Mouse (Mus musculus) bone marrow macrophage, adult 2 months (primary cell): ENCODE results near the gene Fxyd5.

Experiments used
- CTCF ChIP-seq: IDR thresholded peaks from 2 replicates; pipeline ENCODE4 v1.5.1; 2012; ENCODE audit warnings: low read depth, mild to moderate bottlenecking, low read length, moderate library complexity
- POLR2A ChIP-seq: IDR thresholded peaks from 2 replicates; pipeline ENCODE4 v1.6.1; 2012; ENCODE audit warnings: mild to moderate bottlenecking, low read depth, low read length, borderline replicate concordance

GRCm38 (mm10) chr7:31041023-31041407 is 1.3 kb downstream of the Fxyd5 start:
- TF ChIP-seq POLR2A (no peak), CTCF (no peak)
